17 mouse cellular contexts compared by ENCODE assay signal in the genomic region with DNA sequence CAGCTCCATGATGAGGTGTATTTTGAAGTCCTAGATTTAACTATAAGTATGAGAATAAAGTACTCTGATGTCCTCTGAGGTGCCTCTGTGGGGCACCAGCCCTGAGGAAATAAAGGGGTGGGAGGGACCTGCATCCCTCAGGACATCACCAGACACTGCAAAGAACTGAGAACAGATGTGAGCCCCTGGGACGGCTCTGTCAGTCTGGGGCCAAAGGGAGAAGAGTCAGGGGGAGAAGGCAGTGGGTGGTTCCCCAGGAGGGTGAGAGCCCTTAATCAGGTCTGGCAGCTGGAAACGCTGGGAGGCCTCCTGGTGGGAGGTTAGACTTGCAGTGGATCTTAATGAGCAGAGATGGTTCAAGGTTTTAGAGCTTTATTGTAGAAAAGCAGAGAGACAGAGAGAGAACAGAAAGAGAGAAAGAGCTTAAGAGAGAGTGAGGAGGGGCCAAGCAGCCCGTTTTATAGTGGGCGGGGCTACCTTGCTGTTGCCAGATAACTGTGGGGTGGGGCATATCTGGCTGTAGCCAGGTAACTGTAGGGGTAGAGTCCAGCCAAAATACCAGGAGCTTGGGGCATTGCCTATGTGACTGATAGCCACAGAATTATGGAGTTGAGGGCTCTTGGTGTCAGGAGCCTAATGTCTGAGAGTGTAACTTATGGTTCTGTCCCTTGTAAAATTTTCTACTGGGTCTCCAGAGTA.
"Had no signal": no experiment of that assay in that cellular context is flagged by ENCODE, and none has a peak within 500 bp of the region (broad histone marks: within the 10 kb centered on the region; RNA-seq: fewer than 3 reads in every experiment).

No protein-coding gene starts in this region.

- DNase-seq: kidney, adult 8-10 months; kidney, postnatal 25 days; layer of hippocampus, adult 9-11 months; layer of hippocampus, postnatal 36 days; lung, embryonic 14.5 days; lung, postnatal 10 days; right cerebral cortex, postnatal 4 days; spleen, adult 18-20 months; thymus, adult 2 months; thymus, postnatal 25 days had no signal

- H3K27ac ChIP-seq: limb, embryonic 15.5 days; macrophage; neural tube, embryonic 15.5 days; stomach, embryonic 15.5 days had no signal

- H3K27me3 ChIP-seq: limb, embryonic 15.5 days; megakaryocyte, embryonic 14.5 days; neural tube, embryonic 15.5 days; stomach, embryonic 15.5 days had no signal

- H3K9ac ChIP-seq: limb, embryonic 15.5 days; lung, embryonic 14.5 days; neural tube, embryonic 15.5 days; stomach, embryonic 15.5 days had no signal

- H3K9me3 ChIP-seq: limb, embryonic 15.5 days; neural tube, embryonic 15.5 days; stomach, embryonic 15.5 days had no signal

- H3K4me2 ChIP-seq: limb, embryonic 15.5 days; lung, embryonic 14.5 days; midbrain, embryonic 11.5 days; neural tube, embryonic 15.5 days; stomach, embryonic 15.5 days had no signal

- ATAC-seq: inflammation-experienced regulatory T-cells, adult 6 months had no signal

- H3K36me3 ChIP-seq: limb, embryonic 15.5 days; neural tube, embryonic 15.5 days; stomach, embryonic 15.5 days had no signal

- H3K4me1 ChIP-seq: limb, embryonic 15.5 days; megakaryocyte, embryonic 14.5 days; neural tube, embryonic 15.5 days; stomach, embryonic 15.5 days had no signal

- H3K4me3 ChIP-seq: limb, embryonic 15.5 days; megakaryocyte, embryonic 14.5 days; neural tube, embryonic 15.5 days; stomach, embryonic 15.5 days had no signal
